Mouse (Mus musculus) R1 (cell line): ENCODE results near the gene Procr.
A peak's percentile ranks its signal among the peaks of the same experiment; 100 is the strongest.

Source experiments
- DNase-seq: peaks from one replicate; pipeline ENCODE4 v3.0.0-alpha.2; 2018; ENCODE audit warnings: low read depth, low spot score

Procr gene

GRCm38 (mm10) chr2:155802761-155803160 lies 51.8 kb downstream of the Procr start:
- DNase-seq = peak; percentile 80

- DNase-seq = no peak
Observed at GRCm38 (mm10) chr2:155804053-155804452, 53.1 kb downstream of the Procr start.
